9 mouse cellular contexts compared by ENCODE assay signal in genomic region chr7:46103075-46103591, GRCm38 (mm10). TPM values are rescaled to one million over a fixed set of nuclear protein-coding genes. Genes with fewer than 3 reads are reported as not detected.
A peak's percentile ranks its signal among the peaks of the same experiment; 100 is the strongest.
DNase-seq lines count a peak whose midpoint lies in the region; ATAC-seq and TF ChIP-seq lines count a peak whose summit lies in the region.
"Had no signal": no experiment of that assay in that cellular context is flagged by ENCODE, and none has a peak within 500 bp of the region (broad histone marks: within the 10 kb centered on the region; RNA-seq: fewer than 3 reads in every experiment).

No protein-coding gene starts in this region.

- no peak overlapping the region for H3K4me2 ChIP-seq in midbrain, embryonic 14.5 days (ENCODE audit: low read length)
- H3K4me2 ChIP-seq in forebrain, postnatal 0 days (ENCODE audit: low read depth) = no peak overlapping the region
- no peak overlapping the region for H3K4me2 ChIP-seq in kidney, embryonic 14.5 days (replicated peaks; ENCODE audit: low read depth, low read length)

- no peak overlapping the region for H3K4me3 ChIP-seq in midbrain, embryonic 14.5 days (replicated peaks; ENCODE audit: low read depth, low read length)
- H3K4me3 ChIP-seq in midbrain, embryonic 10.5 days = no peak overlapping the region
- no peak overlapping the region for H3K4me3 ChIP-seq in forebrain, postnatal 0 days (ENCODE audit: low read depth, low read length)
- no peak overlapping the region for H3K4me3 ChIP-seq in left cerebral cortex, adult 2 months
- H3K4me3 ChIP-seq in kidney, embryonic 14.5 days (ENCODE audit: low read length) = no peak overlapping the region
- H3K4me3 ChIP-seq in heart, adult 2 months = no peak overlapping the region
- H3K4me3 ChIP-seq: limb, embryonic 10.5 days had no signal

- peak; percentile 44 for DNase-seq in midbrain, embryonic 14.5 days
- no peak for DNase-seq in midbrain, embryonic 10.5 days (ENCODE audit: low spot score)
- peak; percentile 85 for DNase-seq in forebrain, postnatal 0 days
- DNase-seq in left cerebral cortex, adult 2 months (ENCODE audit: extremely low spot score in 1 of 2, low spot score in 2 of 2) = peak in 1 of 2 experiments; percentile 73
- peak; percentile 65 for DNase-seq in right cerebral cortex, postnatal 4 days
- DNase-seq in heart, adult 2 months = no peak
- no peak for DNase-seq in thymus, postnatal 25 days

- no peak for TF ChIP-seq EP300 in heart, adult 2 months (IDR thresholded peaks at IDR 0.05; ENCODE audit: insufficient read depth, low read depth, low read length)

- no peak for TF ChIP-seq POLR2A in heart, adult 2 months (IDR thresholded peaks at IDR 0.05; ENCODE audit: insufficient read depth, low read depth, low read length)

- no peak overlapping the region for H3K9ac ChIP-seq in midbrain, embryonic 14.5 days (replicated peaks; ENCODE audit: low read length)
- H3K9ac ChIP-seq in forebrain, postnatal 0 days = no peak overlapping the region
- H3K9ac ChIP-seq in kidney, embryonic 14.5 days (ENCODE audit: low read depth, low read length) = no peak overlapping the region
- no peak overlapping the region for H3K9ac ChIP-seq in heart, adult 2 months (ENCODE audit: low read depth, low read length)

- H3K9me3 ChIP-seq in midbrain, embryonic 14.5 days (ENCODE audit: control insufficient read depth, low read length) = no peaks in the 10 kb centered on the region
- H3K9me3 ChIP-seq in midbrain, embryonic 10.5 days (replicated peaks) = no peaks in the 10 kb centered on the region
- H3K9me3 ChIP-seq in forebrain, postnatal 0 days (ENCODE audit: low read length) = no peaks in the 10 kb centered on the region
- H3K9me3 ChIP-seq in kidney, embryonic 14.5 days (ENCODE audit: control insufficient read depth, low read length) = no peaks in the 10 kb centered on the region
- H3K9me3 ChIP-seq: limb, embryonic 10.5 days had no signal

- no peak for TF ChIP-seq CTCF in forebrain, postnatal 0 days (IDR thresholded peaks at IDR 0.05; ENCODE audit: low read depth)
- TF ChIP-seq CTCF in left cerebral cortex, adult 2 months (IDR thresholded peaks at IDR 0.05) = no peak
- TF ChIP-seq CTCF in heart, adult 2 months (IDR thresholded peaks at IDR 0.05) = no peak

- peaks cover 5% of the 10 kb centered on the region; the same call in 1 of the 2 replicates for H3K4me1 ChIP-seq in midbrain, embryonic 14.5 days (ENCODE audit: control insufficient read depth, insufficient read depth, low read length)
- peaks cover 9% of the 10 kb centered on the region; the same call in 1 of the 2 replicates for H3K4me1 ChIP-seq in midbrain, embryonic 10.5 days
- H3K4me1 ChIP-seq in forebrain, postnatal 0 days (ENCODE audit: insufficient read depth) = peaks cover 19% of the 10 kb centered on the region
- H3K4me1 ChIP-seq in kidney, embryonic 14.5 days (ENCODE audit: control insufficient read depth, insufficient read depth, low read length) = no peaks in the 10 kb centered on the region
- peaks cover 5% of the 10 kb centered on the region; the same call in 1 of the 2 replicates for H3K4me1 ChIP-seq in heart, adult 2 months (ENCODE audit: control insufficient read depth, insufficient read depth, low read length)

- H3K79me2 ChIP-seq in heart, adult 2 months (replicated peaks; ENCODE audit: control insufficient read depth, insufficient read depth, low read length) = no peaks in the 10 kb centered on the region

- H3K27me3 ChIP-seq in midbrain, embryonic 14.5 days (ENCODE audit: control insufficient read depth, insufficient read depth, low read length) = no peaks in the 10 kb centered on the region
- peaks cover 33% of the 10 kb centered on the region for H3K27me3 ChIP-seq in midbrain, embryonic 10.5 days (ENCODE audit: low read depth, poor library complexity, severe bottlenecking)
- no peaks in the 10 kb centered on the region for H3K27me3 ChIP-seq in forebrain, postnatal 0 days (ENCODE audit: insufficient read depth, low read length)
- H3K27me3 ChIP-seq in kidney, embryonic 14.5 days (ENCODE audit: control insufficient read depth, insufficient read depth, low read length) = no peaks in the 10 kb centered on the region; the same call in 1 of the 2 replicates
- no peaks in the 10 kb centered on the region for H3K27me3 ChIP-seq in heart, adult 2 months (ENCODE audit: control insufficient read depth, insufficient read depth, low read length)

- 68% methylated on average over 8 of the region's 8 CpGs for WGBS in midbrain, embryonic 14.5 days
- 78% methylated on average over 8 of the region's 8 CpGs for WGBS in midbrain, embryonic 10.5 days
- 23% methylated on average over 8 of the region's 8 CpGs for WGBS in forebrain, postnatal 0 days
- 80% methylated on average over 8 of the region's 8 CpGs for WGBS in kidney, embryonic 14.5 days
- 61% methylated on average over 8 of the region's 8 CpGs for WGBS in heart, adult 2 months

- no peak overlapping the region for H3K27ac ChIP-seq in midbrain, embryonic 14.5 days (replicated peaks; ENCODE audit: low read depth, low read length)
- H3K27ac ChIP-seq in midbrain, embryonic 10.5 days (replicated peaks) = no peak overlapping the region
- H3K27ac ChIP-seq in forebrain, postnatal 0 days (ENCODE audit: low read depth, low read length) = peak overlapping the region; percentile 76
- peak overlapping the region; percentile 88 for H3K27ac ChIP-seq in left cerebral cortex, adult 2 months
- H3K27ac ChIP-seq in kidney, embryonic 14.5 days (ENCODE audit: low read depth, low read length) = no peak overlapping the region
- H3K27ac ChIP-seq in heart, adult 2 months = no peak overlapping the region
- H3K27ac ChIP-seq: limb, embryonic 10.5 days had no signal

- no peaks in the 10 kb centered on the region for H3K36me3 ChIP-seq in midbrain, embryonic 14.5 days (ENCODE audit: control insufficient read depth, insufficient read depth, low read length)
- no peaks in the 10 kb centered on the region for H3K36me3 ChIP-seq in midbrain, embryonic 10.5 days
- H3K36me3 ChIP-seq in forebrain, postnatal 0 days (ENCODE audit: insufficient read depth) = 0 out of 2 replicates have a peak, but pooled peaks cover 7% of the 10 kb centered on the region
- no peaks in the 10 kb centered on the region for H3K36me3 ChIP-seq in kidney, embryonic 14.5 days (ENCODE audit: control insufficient read depth, insufficient read depth, low read length)
- no peaks in the 10 kb centered on the region for H3K36me3 ChIP-seq in heart, adult 2 months (ENCODE audit: control insufficient read depth, insufficient read depth, low read length)
- H3K36me3 ChIP-seq: limb, embryonic 10.5 days had no signal

- no peak; the same call in 1 of the 2 replicates for ATAC-seq in midbrain, embryonic 14.5 days (ENCODE audit: low FRiP score, low TSS enrichment)
- ATAC-seq in forebrain, postnatal 0 days = peak; percentile 71
- no peak for ATAC-seq in kidney, embryonic 14.5 days (ENCODE audit: low FRiP score, low TSS enrichment)

- intact Hi-C loops in left cerebral cortex, adult 2 months (cut with DNase I) = no loop called here
- intact Hi-C loops in heart, adult 2 months (cut with DNase I) = no loop called here

RNA-seq across cellular contexts. Expression of gene Kcnj11, which starts 2.6 kb away (rescaled TPM):
- 1.6 and 2.0 TPM in 2 replicates for polyA plus RNA-seq in midbrain, embryonic 14.5 days (2014; fragmentation: Nextera tagmentation; extraction: Ambion mirVana)
- polyA plus RNA-seq in midbrain, embryonic 10.5 days (2016; fragmentation: Nextera tagmentation; extraction: Ambion mirVana) = 0.12 and 0.19 TPM in 2 replicates
- 13.1 TPM in 2 replicates for total RNA-seq in forebrain, postnatal 0 days (2014; rRNA removed)
- polyA plus RNA-seq in forebrain, postnatal 0 days (2015; fragmentation: Nextera tagmentation; extraction: Ambion mirVana) = 2.6 TPM in 2 replicates
- 10 to 100 TPM; 41.0 to 45.4 TPM for total RNA-seq in left cerebral cortex, adult 2 months (2021)
- polyA plus RNA-seq in kidney, embryonic 14.5 days (2014; fragmentation: Nextera tagmentation; extraction: Ambion mirVana) = 0.10 and 0.19 TPM in 2 replicates
- total RNA-seq in heart, adult 2 months (2021) = 100 to 1,000 TPM; 111 to 123 TPM
- 110 and 182 TPM in 2 replicates for polyA plus RNA-seq in heart, adult 2 months (2012; rRNA removed)

Comparison
In these comparisons a context has a peak if more than half of its experiments do, and no peak if none do; other contexts are left out.
1. DNase-seq: peak in midbrain, embryonic 14.5 days (single experiment), forebrain, postnatal 0 days (single experiment) and right cerebral cortex, postnatal 4 days (single experiment); none in midbrain, embryonic 10.5 days (single experiment), heart, adult 2 months (0 of 2) and thymus, postnatal 25 days (single experiment).
2. H3K27ac ChIP-seq: peak in forebrain, postnatal 0 days (single experiment) and left cerebral cortex, adult 2 months (single experiment); none in midbrain, embryonic 14.5 days (single experiment), midbrain, embryonic 10.5 days (single experiment), kidney, embryonic 14.5 days (single experiment) and heart, adult 2 months (single experiment).
3. RNA of gene Kcnj11, which starts 2.6 kb away (polyA plus RNA-seq): 110 to 182 TPM in heart, adult 2 months; 2.6 TPM in forebrain, postnatal 0 days, 1.6 to 2.0 TPM in midbrain, embryonic 14.5 days, 0.10 to 0.19 TPM in kidney, embryonic 14.5 days and 0.12 to 0.19 TPM in midbrain, embryonic 10.5 days; every median in the first group is over 10 times any median in the second.